Mouse (Mus musculus) midbrain, embryonic 14.5 days (tissue): ENCODE measurements around the gene Uxs1. TPM values are rescaled to one million over a fixed set of nuclear protein-coding genes. Genes with fewer than 3 reads are reported as not detected.
A peak's percentile ranks its signal among the peaks of the same experiment; 100 is the strongest.

Experiments used
- ATAC-seq: fragments of 200-750 bp; cut with Nextera tagmentation; 2 replicates; pipeline ENCODE4 v1.8.0; 2017; ENCODE audit warnings: moderate number of reproducible peaks, moderate library complexity; ENCODE audit not compliant: low FRiP score, low TSS enrichment
- DNase-seq: peaks from one replicate; pipeline ENCODE4 v3.0.0-alpha.2; 2015
- H3K27ac ChIP-seq: fragments of 300-500 bp; sonication (generic); replicated peaks from 2 replicates; pipeline ENCODE4 v1.5.1; 2014; ENCODE audit warnings: mild to moderate bottlenecking, low read depth, low read length, moderate library complexity
- H3K27me3 ChIP-seq: fragments of 300-500 bp; sonication (generic); 2 replicates; pipeline ENCODE4 v1.6.1; 2014; ENCODE audit warnings: low read length, control low read depth, mixed read lengths; ENCODE audit not compliant: control insufficient read depth, insufficient read depth
- H3K36me3 ChIP-seq: fragments of 300-500 bp; sonication (generic); 2 replicates; pipeline ENCODE4 v1.6.1; 2014; ENCODE audit warnings: low read length, control low read depth; ENCODE audit not compliant: control insufficient read depth, insufficient read depth
- H3K4me1 ChIP-seq: fragments of 300-500 bp; sonication (generic); 2 replicates; pipeline ENCODE4 v1.6.1; 2014; ENCODE audit warnings: mild to moderate bottlenecking, antibody characterized with exemption, low read length, control low read depth; ENCODE audit not compliant: control insufficient read depth, insufficient read depth
- H3K4me2 ChIP-seq: fragments of 300-500 bp; sonication (generic); 2 replicates; pipeline ENCODE4 v1.6.1; 2014; ENCODE audit warnings: mild to moderate bottlenecking, low read length, moderate library complexity
- H3K4me3 ChIP-seq: fragments of 300-500 bp; sonication (generic); replicated peaks from 2 replicates; pipeline ENCODE4 v1.5.1; 2014; ENCODE audit warnings: low read depth, low read length
- H3K9ac ChIP-seq: fragments of 300-500 bp; sonication (generic); replicated peaks from 2 replicates; pipeline ENCODE4 v1.6.1; 2014; ENCODE audit warnings: mild to moderate bottlenecking, low read length, moderate library complexity
- H3K9me3 ChIP-seq: fragments of 300-500 bp; sonication (generic); 2 replicates; pipeline ENCODE4 v1.6.1; 2016; ENCODE audit warnings: low read length, control low read depth, mixed read lengths; ENCODE audit not compliant: control insufficient read depth
- WGBS: fragments of 180-500 bp; shearing (Covaris S2); extraction: QIAGEN DNeasy Blood & Tissue Kit; methylation state at CpG from one replicate; pipeline ENCODE4 v1.1.7; 2014; 5-methylcytosine and 5-hydroxymethylcytosine counted together
- polyA plus RNA-seq: library from polyadenylated mRNA; unstranded; fragments of >200 nt; fragmentation: Nextera tagmentation; extraction: Ambion mirVana; gene quantifications from 2 replicates; pipeline ENCODE4 v1.2.1, GENCODE M21; 2014

Gene Uxs1
- polyA plus RNA-seq, 1 experiment from 2014 or later = 14.8 TPM

DNA sequence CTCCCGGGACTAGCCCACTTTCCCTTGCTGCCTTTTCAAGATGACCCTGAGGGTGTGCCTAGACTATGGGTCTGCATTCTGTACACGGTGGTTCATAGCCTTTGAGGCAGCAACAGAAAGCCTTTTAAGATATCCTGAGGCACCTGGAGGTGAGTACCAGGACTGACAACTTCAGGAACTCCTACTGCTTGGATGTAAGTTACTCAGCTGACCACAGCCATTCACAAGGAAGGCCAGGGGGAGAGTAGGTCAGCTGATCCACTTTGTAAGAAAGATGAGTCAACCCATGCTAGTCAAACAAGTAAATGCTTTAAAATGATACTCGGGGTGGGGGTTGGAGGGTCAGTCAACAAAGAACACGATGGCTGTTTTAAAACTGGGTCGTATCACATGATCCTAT lies 42.3 kb downstream of the Uxs1 start:
- no peak for ATAC-seq
- 92% methylated on average over 5 of the region's 5 CpGs for WGBS
- no peaks in the 10 kb centered on the region for H3K27me3 ChIP-seq
- no peaks in the 10 kb centered on the region for H3K9me3 ChIP-seq
- H3K9ac ChIP-seq = no peak overlapping the region
- no peak overlapping the region for H3K4me3 ChIP-seq
- H3K4me2 ChIP-seq = no peak overlapping the region
- no peaks in the 10 kb centered on the region for H3K4me1 ChIP-seq
- peaks cover 11% of the 10 kb centered on the region; the same call in 1 of the 2 replicates for H3K36me3 ChIP-seq
- no peak for DNase-seq
- no peak overlapping the region for H3K27ac ChIP-seq

DNA sequence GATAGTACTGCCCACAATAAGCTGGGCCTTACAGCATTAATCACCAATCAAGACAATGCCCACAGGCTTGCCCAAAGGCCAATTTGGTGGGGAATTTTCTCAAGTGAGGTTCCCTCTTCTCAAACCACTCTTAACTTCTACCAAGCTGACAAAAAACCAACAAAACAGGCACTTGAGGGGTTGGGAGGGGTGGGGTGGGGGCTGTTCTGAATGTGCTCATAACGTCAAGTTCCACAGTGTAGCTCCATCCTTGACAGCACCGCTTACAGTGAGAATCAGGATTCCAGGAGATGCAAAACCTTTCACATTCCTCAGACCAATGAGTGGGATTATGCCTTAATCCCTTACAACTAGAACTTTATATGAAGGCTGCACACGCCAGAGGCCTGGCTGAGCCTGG lies 44.4 kb downstream of the Uxs1 start:
- Histone ChIP-seq H3K36me3 (peaks cover 22% of the 10 kb centered on the region), H3K4me2 (no peak overlapping the region), H3K27ac (no peak overlapping the region), H3K4me3 (no peak overlapping the region), H3K9ac (no peak overlapping the region), H3K4me1 (no peaks in the 10 kb centered on the region), H3K27me3 (no peaks in the 10 kb centered on the region), H3K9me3 (0 out of 2 replicates have a peak, but pooled peaks cover 3% of the 10 kb centered on the region)
- ATAC-seq = 0 out of 2 replicates have a peak, but pooled peaks have one; percentile 17
- no peak for DNase-seq
- WGBS = 72% methylated on average over 3 of the region's 3 CpGs

DNA sequence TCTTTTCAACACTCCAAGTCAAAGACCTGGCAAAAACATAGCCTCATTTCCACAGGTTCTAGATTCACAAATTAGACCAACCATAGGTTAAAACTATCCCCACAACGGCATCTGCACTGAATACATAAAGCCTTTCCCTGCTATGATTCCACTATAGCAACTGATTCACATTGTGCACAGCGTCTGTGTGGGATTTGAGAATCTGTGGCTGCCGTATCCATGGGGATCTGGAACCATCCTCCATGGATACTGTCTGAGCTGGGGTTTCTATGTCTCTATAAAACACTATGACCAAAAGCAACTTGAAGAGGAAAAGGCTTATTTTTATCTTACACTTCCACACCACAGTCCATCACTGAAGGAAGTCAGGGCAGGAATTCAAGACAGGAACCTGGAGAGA lies 44.9 kb downstream of the Uxs1 start:
- no peak for ATAC-seq
- no peak for DNase-seq
- WGBS = 81% methylated on average over 3 of the region's 3 CpGs

DNA sequence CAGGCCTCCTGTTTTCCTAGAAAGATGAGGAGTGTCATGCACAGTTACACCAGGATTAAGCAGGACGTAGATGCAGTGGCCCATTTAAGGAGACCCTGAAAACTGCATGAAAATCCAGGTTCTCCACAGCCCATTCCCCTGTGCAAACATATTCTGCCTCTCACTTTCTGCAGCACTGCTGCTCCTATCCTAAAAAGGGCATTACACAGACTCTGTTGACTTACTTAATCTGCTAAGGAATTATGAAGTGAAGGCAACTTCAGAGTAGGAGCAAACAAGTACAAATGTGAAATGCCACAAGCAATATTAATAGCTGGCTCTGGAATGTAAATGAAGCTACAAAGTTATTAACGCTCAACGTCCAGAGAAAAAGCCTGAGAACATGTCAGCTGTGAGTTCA lies 45.9 kb downstream of the Uxs1 start:
- Histone ChIP-seq H3K4me3 (no peak overlapping the region), H3K4me2 (no peak overlapping the region), H3K4me1 (no peaks in the 10 kb centered on the region), H3K9ac (no peak overlapping the region), H3K27ac (no peak overlapping the region), H3K36me3 (peaks cover 27% of the 10 kb centered on the region), H3K27me3 (no peaks in the 10 kb centered on the region), H3K9me3 (0 out of 2 replicates have a peak, but pooled peaks cover 3% of the 10 kb centered on the region)
- DNase-seq (no peak), ATAC-seq (no peak)
- WGBS = 88% methylated on average over 3 of the region's 3 CpGs

More for the DNA sequence above, 44.9 kb downstream of the Uxs1 start:
- Histone ChIP-seq H3K27ac (no peak overlapping the region), H3K9ac (no peak overlapping the region), H3K36me3 (peaks cover 22% of the 10 kb centered on the region), H3K4me1 (no peaks in the 10 kb centered on the region), H3K4me2 (no peak overlapping the region), H3K9me3 (0 out of 2 replicates have a peak, but pooled peaks cover 3% of the 10 kb centered on the region), H3K27me3 (no peaks in the 10 kb centered on the region), H3K4me3 (no peak overlapping the region)

DNA sequence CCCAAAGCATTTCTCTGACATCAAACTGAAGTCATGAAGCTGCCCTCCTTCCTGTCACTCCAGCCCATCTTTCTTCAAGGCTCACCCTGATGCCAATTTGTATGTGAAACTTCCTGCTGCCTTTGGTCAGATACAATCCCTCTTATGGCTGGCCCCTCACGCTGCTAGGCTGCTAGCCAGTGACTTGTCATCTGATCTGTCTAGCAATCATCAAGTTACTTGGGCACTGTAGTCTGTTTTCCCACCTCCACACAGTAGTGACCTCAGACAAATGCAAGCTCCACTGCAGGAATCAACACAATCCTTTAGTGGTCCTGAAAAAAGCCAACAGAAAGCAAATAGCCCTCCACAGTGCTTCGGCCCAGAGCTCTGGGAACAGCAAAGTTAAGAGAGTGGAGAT lies 46.4 kb downstream of the Uxs1 start:
- Histone ChIP-seq H3K4me2 (no peak overlapping the region), H3K4me3 (no peak overlapping the region), H3K27ac (no peak overlapping the region), H3K9ac (no peak overlapping the region), H3K4me1 (no peaks in the 10 kb centered on the region), H3K36me3 (peaks cover 25% of the 10 kb centered on the region), H3K9me3 (0 out of 2 replicates have a peak, but pooled peaks cover 3% of the 10 kb centered on the region), H3K27me3 (no peaks in the 10 kb centered on the region)
- ATAC-seq = no peak
- 88% methylated on average over 2 of the region's 2 CpGs for WGBS
- DNase-seq = no peak

DNA sequence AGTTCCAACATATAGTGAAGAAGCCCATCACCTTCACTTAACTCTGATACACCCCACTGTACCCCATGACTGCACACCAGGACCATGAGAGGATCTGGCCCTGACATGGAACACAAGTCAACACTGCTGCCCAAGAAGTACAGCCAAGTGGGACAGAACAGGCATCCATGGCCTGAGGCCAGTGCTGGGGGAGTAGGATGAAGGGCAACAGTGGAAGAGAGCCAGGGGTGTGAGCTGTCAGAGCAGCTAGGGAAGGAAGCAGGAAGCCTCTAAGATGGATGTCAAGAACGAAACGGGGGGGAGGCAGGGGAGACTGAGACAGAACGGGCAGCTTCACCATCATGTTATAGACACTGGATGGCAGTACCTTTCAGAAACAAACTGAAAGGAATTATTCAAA lies 51.5 kb downstream of the Uxs1 start:
- WGBS = 96% methylated on average over 3 of the region's 3 CpGs
- no peak for DNase-seq
- peaks cover 53% of the 10 kb centered on the region for H3K36me3 ChIP-seq

DNA sequence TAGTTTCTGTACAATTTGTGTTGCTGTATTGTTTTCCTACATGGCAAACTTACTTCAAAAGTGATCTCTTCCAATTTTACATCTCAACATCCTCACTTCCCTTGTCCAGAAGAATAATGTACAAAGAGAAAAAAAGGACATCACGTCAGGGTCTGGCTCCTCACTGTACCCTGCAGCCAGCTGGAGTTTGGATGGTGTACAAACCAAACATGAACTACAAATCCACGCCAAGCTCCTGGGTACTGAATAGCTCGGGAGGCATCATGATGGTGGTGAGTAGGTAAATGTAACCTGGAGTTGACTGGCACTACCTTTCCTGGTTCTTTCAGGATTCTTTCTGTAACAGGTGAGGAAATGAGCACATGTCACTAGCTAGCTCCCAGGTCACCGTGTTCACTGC lies 53.5 kb downstream of the Uxs1 start:
- no peaks in the 10 kb centered on the region for H3K27me3 ChIP-seq
- no peak overlapping the region for H3K4me2 ChIP-seq
- H3K4me1 ChIP-seq = no peaks in the 10 kb centered on the region
- H3K36me3 ChIP-seq = peaks cover 57% of the 10 kb centered on the region
- WGBS = 94% methylated on average over 4 of the region's 4 CpGs
- DNase-seq = no peak
- H3K9me3 ChIP-seq = 0 out of 2 replicates have a peak, but pooled peaks cover 3% of the 10 kb centered on the region
- H3K27ac ChIP-seq = no peak overlapping the region
- no peak overlapping the region for H3K4me3 ChIP-seq
- ATAC-seq = no peak
- no peak overlapping the region for H3K9ac ChIP-seq

More for the DNA sequence above, 51.5 kb downstream of the Uxs1 start:
- Histone ChIP-seq H3K9ac (no peak overlapping the region), H3K4me2 (no peak overlapping the region), H3K27me3 (no peaks in the 10 kb centered on the region), H3K4me3 (no peak overlapping the region), H3K9me3 (0 out of 2 replicates have a peak, but pooled peaks cover 3% of the 10 kb centered on the region), H3K27ac (no peak overlapping the region), H3K4me1 (no peaks in the 10 kb centered on the region)
- ATAC-seq = no peak

DNA sequence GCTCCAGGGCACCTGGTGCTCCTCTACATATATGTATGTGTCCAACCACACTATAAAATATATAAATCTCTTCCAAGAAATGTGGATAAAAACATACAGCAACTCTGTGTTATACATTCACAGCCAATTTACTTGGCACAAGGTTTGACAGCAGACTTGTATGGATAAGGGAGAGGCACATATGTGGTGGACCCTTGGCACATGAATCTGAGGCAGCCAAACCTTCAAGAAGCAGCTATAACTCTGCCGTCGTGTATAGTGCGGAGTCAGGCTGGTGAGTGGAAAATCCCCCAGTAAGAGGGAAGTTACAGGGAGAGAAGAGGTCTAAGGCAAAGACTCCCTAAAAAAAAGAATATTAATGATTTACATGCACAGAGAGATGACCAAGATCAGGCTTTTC lies 54.9 kb downstream of the Uxs1 start:
- DNase-seq (no peak), ATAC-seq (no peak)
- H3K27ac ChIP-seq = no peak overlapping the region
- H3K36me3 ChIP-seq = peaks cover 55% of the 10 kb centered on the region
- H3K4me1 ChIP-seq = no peaks in the 10 kb centered on the region
- 100% methylated on average over 3 of the region's 3 CpGs for WGBS
- no peak overlapping the region for H3K4me2 ChIP-seq
- H3K9me3 ChIP-seq = no peaks in the 10 kb centered on the region
- H3K9ac ChIP-seq = no peak overlapping the region
- no peaks in the 10 kb centered on the region for H3K27me3 ChIP-seq
- H3K4me3 ChIP-seq = no peak overlapping the region

DNA sequence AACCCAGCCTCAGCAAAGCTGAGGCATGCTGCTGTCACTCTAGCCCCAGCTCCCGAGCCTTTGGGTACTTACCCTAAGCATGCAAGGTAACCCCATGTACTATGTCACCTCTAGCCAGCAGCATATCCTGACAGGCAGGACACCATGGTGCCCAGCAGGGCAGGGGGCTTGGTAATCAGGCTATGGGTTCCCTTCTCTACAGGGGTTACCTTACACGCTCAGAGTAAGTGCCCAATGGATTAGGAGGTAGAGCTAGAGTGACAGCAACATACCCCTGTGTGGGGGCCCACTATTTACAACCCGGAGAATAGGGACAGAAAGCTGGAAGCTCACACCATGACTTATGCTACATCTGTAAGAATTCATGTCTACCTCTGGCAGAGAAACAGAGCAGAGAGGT lies 57.6 kb downstream of the Uxs1 start:
- 87% methylated on average over 3 of the region's 3 CpGs for WGBS
- no peak overlapping the region for H3K4me2 ChIP-seq
- DNase-seq = no peak
- H3K27ac ChIP-seq = no peak overlapping the region
- H3K27me3 ChIP-seq = no peaks in the 10 kb centered on the region
- H3K9ac ChIP-seq = no peak overlapping the region
- peaks cover 60% of the 10 kb centered on the region for H3K36me3 ChIP-seq
- H3K4me1 ChIP-seq = no peaks in the 10 kb centered on the region
- no peak overlapping the region for H3K4me3 ChIP-seq
- no peak for ATAC-seq
- no peaks in the 10 kb centered on the region for H3K9me3 ChIP-seq
